Mouse (Mus musculus) small intestine, adult 2 months (tissue): ENCODE results near the gene Ctnnd2. TPM values are rescaled to one million over a fixed set of nuclear protein-coding genes. Genes with fewer than 3 reads are reported as not detected.

ENCODE experiments used
- H3K27ac ChIP-seq: fragments of 200-500 bp; 2 replicates; pipeline ENCODE4 v1.5.1; 2012; ENCODE audit warnings: low read depth, low read length, control low read depth, inconsistent platforms; ENCODE audit not compliant: insufficient read depth
- H3K27me3 ChIP-seq: fragments of 200-500 bp; 2 replicates; pipeline ENCODE4 v1.6.1; 2012; ENCODE audit warnings: mild to moderate bottlenecking, moderate library complexity, low read length, inconsistent platforms; ENCODE audit not compliant: control insufficient read depth, insufficient read depth
- H3K36me3 ChIP-seq: fragments of 200-500 bp; 2 replicates; pipeline ENCODE4 v1.6.1; 2012; ENCODE audit warnings: mild to moderate bottlenecking, low read length, control low read depth, inconsistent platforms; ENCODE audit not compliant: control insufficient read depth, insufficient read depth
- H3K4me1 ChIP-seq: fragments of 200-500 bp; 2 replicates; pipeline ENCODE4 v1.6.1; 2012; ENCODE audit warnings: low read length, inconsistent platforms, mixed read lengths; ENCODE audit not compliant: control insufficient read depth, insufficient read depth, insufficient read length
- H3K4me3 ChIP-seq: fragments of 200-500 bp; 2 replicates; pipeline ENCODE4 v1.5.1; 2012; ENCODE audit warnings: low read depth, mild to moderate bottlenecking, control low read depth, inconsistent platforms, low read length, moderate library complexity
- CTCF ChIP-seq: fragments of 200-500 bp; IDR thresholded peaks from 2 replicates; pipeline ENCODE4 v1.5.1; 2012; ENCODE audit warnings: low read depth, mild to moderate bottlenecking, control low read depth, inconsistent platforms, low read length, moderate library complexity, mixed read lengths; ENCODE audit not compliant: insufficient replicate concordance, insufficient read length; ENCODE audit errors: extremely low read depth
- POLR2A ChIP-seq: fragments of 200-500 bp; IDR thresholded peaks from 2 replicates; pipeline ENCODE4 v1.6.1; 2012; ENCODE audit warnings: low read depth, mild to moderate bottlenecking, control low read depth, inconsistent platforms, low read length, moderate library complexity
- WGBS: fragments of 180-500 bp; shearing (Covaris S2); methylation state at CpG from one replicate; pipeline ENCODE4 v1.1.7; 2018; 5-methylcytosine and 5-hydroxymethylcytosine counted together
- polyA plus RNA-seq: library from polyadenylated mRNA; depleted of rRNA; stranded (reverse); fragments of >200 nt; gene quantifications from 2 replicates; pipeline ENCODE4 v1.2.3, GENCODE M21; 2012

Gene Ctnnd2
- polyA plus RNA-seq, 1 experiment, result 1.3 TPM

GRCm38 (mm10) chr15:30450765-30451164 lies 278.4 kb downstream of the Ctnnd2 start:
- TF ChIP-seq CTCF, result no peak
- TF ChIP-seq POLR2A, result no peak
- 89% methylated on average over 7 of the region's 7 CpGs for WGBS
- Histone ChIP-seq H3K4me1 (no peaks in the 10 kb centered on the region), H3K36me3 (no peaks in the 10 kb centered on the region), H3K4me3 (no peak overlapping the region), H3K27me3 (no peaks in the 10 kb centered on the region), H3K27ac (no peak overlapping the region)

GRCm38 (mm10) chr15:30451921-30452320 lies 279.5 kb downstream of the Ctnnd2 start:
- Histone ChIP-seq H3K27me3 (no peaks in the 10 kb centered on the region), H3K4me3 (no peak overlapping the region), H3K4me1 (no peaks in the 10 kb centered on the region), H3K36me3 (no peaks in the 10 kb centered on the region), H3K27ac (no peak overlapping the region)
- TF ChIP-seq POLR2A, result no peak
- TF ChIP-seq CTCF, result no peak
- 66% methylated on average over 5 of the region's 5 CpGs for WGBS

GRCm38 (mm10) chr15:30457541-30458250 lies 285.3 kb downstream of the Ctnnd2 start:
- Histone ChIP-seq H3K4me1 (no peaks in the 10 kb centered on the region), H3K4me3 (no peak overlapping the region), H3K27ac (no peak overlapping the region), H3K36me3 (no peaks in the 10 kb centered on the region), H3K27me3 (no peaks in the 10 kb centered on the region)
- no peak for TF ChIP-seq POLR2A
- TF ChIP-seq CTCF, result no peak
- 75% methylated on average over 12 of the region's 12 CpGs for WGBS

GRCm38 (mm10) chr15:30458671-30459070 lies 286.3 kb downstream of the Ctnnd2 start:
- H3K36me3 ChIP-seq, result no peaks in the 10 kb centered on the region
- no peak overlapping the region for H3K27ac ChIP-seq
- H3K4me3 ChIP-seq, result no peak overlapping the region
- no peaks in the 10 kb centered on the region for H3K4me1 ChIP-seq
- WGBS, result 63% methylated on average over 5 of the region's 5 CpGs
- TF ChIP-seq CTCF (no peak), POLR2A (no peak)
- H3K27me3 ChIP-seq, result no peaks in the 10 kb centered on the region

- 58% methylated on average over 9 of the region's 9 CpGs for WGBS
- no peaks in the 10 kb centered on the region for H3K4me1 ChIP-seq
- no peaks in the 10 kb centered on the region for H3K36me3 ChIP-seq
- TF ChIP-seq POLR2A (no peak), CTCF (no peak)
- no peak overlapping the region for H3K4me3 ChIP-seq
- no peaks in the 10 kb centered on the region for H3K27me3 ChIP-seq
- H3K27ac ChIP-seq, result no peak overlapping the region
These were observed 288.1 kb downstream of the Ctnnd2 start for GRCm38 (mm10) chr15:30460341-30461125.

- 45% methylated on average over 2 of the region's 2 CpGs for WGBS
- Histone ChIP-seq H3K4me1 (no peaks in the 10 kb centered on the region), H3K27ac (no peak overlapping the region), H3K27me3 (no peaks in the 10 kb centered on the region), H3K4me3 (no peak overlapping the region), H3K36me3 (no peaks in the 10 kb centered on the region)
- no peak for TF ChIP-seq POLR2A
These were observed 290.5 kb downstream of the Ctnnd2 start for GRCm38 (mm10) chr15:30462804-30463423.

GRCm38 (mm10) chr15:30463471-30464047 lies 291.2 kb downstream of the Ctnnd2 start:
- no peaks in the 10 kb centered on the region for H3K27me3 ChIP-seq
- TF ChIP-seq CTCF, result no peak
- no peak for TF ChIP-seq POLR2A
- no peak overlapping the region for H3K4me3 ChIP-seq
- 81% methylated on average over 5 of the region's 5 CpGs for WGBS
- H3K4me1 ChIP-seq, result no peaks in the 10 kb centered on the region
- no peaks in the 10 kb centered on the region for H3K36me3 ChIP-seq
- H3K27ac ChIP-seq, result no peak overlapping the region
